Mouse (Mus musculus): ENCODE measurements around the gene Rab40c.

Rab40c gene

DNA sequence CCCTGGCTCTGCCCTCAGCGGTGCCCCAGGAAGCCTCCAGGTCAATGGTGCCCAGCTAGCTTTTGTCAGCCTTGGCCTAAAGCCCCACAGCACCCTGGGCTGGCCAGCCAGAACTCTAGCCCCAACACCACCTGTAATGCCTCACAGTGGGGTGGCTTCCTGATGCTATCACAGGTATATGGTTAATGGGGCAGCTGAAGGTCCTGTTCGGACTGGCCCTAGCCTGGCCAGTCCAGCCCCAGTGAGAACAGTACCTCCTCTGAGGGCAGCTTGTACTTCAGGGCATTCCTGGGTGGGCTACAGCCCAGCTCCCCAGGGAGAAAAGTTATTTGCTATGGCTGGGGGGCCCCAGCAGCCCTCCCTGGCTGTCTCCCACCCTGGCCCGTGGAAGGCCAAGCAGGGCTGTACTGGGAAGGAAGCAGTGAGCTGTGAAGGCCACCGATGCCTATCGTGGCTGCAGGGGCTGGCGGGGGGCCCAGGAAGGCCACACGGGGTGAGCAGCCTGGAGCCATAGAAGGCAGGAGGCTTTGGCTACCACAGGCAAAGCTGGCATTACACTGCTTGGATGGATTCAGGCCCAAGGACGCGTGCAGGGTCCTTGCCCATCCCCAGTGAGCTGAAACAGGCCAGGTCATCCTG is 26.1 kb upstream of the Rab40c start:
- DNase-seq = no peak

DNA sequence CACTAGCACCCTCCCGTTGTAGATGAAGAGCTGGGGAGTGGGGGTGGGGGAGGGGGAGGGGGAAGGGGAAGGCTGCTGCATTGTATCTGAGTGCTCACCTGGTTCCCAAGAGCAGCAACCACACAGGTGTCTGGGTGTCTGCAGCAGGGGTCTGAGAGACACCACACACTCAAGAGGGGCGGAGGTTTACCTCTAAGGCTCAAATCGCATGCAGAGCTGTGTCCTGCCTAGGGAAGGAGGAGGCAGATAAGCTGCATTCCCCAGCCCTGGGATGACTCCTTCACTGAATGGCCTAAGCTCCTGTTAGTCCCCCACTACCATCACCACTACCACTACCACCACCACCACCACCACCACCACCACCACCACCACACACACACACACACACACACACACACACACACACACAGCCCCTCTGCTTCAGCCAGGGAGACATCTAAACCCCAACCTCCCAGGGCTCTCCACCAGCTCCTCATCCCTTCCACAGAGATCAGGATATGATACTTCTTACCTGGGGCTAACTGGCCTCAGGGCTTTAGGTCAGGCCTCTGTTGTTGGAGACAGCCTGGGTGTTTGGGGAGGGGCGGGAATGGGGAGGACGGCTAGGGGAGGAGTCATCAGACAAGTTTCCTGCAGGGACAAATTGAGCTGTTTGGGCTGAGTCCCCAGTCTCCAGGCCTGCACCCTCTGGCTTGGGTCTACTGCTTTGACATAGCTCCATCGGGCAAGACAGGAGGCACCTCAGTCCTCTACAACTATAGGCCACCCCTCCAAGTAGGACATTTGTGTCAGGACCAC is 25.0 kb upstream of the Rab40c start, which contains the start of the genes Pigq and Nhlrc4:
Pigq (minus strand) TSS at position 571 of the 798 bp plus-strand sequence.
Nhlrc4 (minus strand) TSS at position 596 of the 798 bp plus-strand sequence.
- DNase-seq = no peak

DNA sequence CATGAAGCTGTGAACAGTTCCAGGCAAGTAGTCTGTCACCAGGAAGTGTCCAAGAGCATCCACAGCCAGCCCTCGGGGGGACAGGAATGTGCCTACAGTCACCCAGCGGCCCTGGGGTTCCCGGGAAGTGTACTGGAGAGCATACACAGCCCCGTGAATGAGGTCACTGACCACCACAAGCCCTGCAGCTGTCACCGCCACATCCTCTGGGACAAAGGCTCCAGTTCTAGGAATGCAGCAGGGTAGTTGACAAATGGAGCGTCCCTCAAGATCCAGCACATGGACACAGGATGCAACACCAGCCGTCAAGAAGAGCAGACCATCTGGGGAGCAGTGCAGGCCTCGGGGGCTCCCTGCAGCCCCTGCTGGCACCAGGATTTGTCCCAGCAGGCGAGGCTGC is 24.2 kb upstream of the Rab40c start:
- DNase-seq = no peak

DNA sequence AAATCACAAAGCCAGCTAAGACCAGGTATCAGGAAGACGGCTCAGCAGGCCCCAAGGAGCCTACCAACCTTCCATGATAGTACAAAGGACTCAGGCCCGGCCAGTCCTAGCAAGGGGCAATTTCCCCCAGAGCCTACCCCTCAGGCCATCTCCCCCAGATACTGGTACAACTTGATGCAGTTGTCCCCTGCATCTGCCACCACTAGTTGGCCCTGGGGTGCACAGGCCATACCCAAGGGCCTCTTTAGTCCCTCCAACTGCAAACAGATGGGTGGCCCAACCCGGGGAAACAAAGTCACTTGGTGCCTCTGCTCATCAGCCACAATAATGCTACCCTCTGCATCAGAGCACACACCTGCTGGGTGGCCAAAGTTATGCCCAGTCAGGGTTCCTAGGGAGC is 23.7 kb upstream of the Rab40c start:
- DNase-seq = no peak

DNA sequence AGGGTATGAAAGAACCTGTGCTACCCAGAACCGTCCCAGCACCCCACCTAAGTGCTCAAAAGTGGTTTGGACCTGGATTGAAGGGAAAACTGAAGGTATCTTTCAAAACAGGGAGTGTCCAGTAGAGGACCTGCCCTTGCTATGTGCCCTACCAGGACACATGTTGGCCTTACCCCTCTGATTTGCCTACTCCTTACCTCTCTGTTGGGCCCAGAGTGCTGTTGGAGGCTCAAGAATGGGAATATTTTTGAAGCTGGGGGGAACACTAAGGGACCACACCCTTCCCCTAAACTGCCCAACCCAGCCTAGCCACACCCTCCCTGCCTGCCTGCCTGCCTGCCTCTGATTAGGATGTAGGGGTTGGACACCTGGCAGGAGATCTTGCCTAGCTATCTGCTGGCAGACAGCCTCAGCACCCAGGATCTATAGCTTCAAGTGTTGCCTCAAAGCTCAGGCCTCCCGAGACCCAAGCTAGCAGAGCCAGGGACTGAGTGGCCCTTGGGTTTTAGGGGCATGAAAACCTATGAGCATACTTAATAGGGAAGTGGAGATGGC is 23.1 kb upstream of the Rab40c start:
- no peak for DNase-seq

- peak; percentile 79 for DNase-seq
Measured at GRCm38 (mm10) chr17:25941511-25942241, 22.1 kb upstream of the Rab40c start.

GRCm38 (mm10) chr17:25934526-25934925 is 15.0 kb upstream of the Rab40c start:
- no peak for DNase-seq

DNA sequence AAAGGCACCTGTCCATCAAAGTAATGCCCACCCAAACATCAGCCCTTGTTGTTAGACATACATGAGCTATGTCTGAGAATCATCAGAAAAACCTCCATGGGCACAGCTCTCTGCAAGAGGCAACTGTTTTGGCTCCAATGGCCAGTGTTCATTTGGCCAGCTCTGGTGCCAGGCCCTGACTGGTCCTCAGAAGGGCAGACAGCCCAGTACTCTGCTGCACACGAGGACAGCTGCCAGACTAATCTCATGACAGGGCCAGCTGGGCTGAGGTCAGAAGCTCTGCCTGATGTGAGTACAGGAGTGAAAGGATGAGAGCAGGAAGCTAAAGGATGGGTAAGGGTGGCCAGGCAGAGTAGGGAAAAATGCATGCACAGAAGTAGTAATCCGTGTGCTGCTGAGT is 5.8 kb upstream of the Rab40c start:
- DNase-seq = no peak

DNA sequence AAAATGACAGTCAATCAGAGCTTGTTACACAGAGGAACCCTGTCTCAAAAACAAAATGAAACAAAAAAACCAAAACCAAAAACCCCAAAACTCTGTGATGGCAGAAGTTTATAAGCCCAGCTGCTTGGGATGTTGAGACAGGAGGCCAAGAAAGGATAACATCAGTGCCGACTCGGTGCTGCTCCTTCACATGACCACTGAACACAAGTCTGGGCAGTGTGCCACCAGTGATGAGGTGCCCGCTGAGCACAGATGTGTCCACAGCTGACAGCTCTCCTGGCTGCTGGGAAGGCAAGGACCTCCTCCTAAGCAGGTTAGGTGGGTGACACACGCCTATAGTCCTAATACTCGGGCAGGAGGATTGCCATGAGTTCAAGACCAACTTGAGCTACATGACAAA is 2.6 kb upstream of the Rab40c start:
- DNase-seq = peak; percentile 26

DNA sequence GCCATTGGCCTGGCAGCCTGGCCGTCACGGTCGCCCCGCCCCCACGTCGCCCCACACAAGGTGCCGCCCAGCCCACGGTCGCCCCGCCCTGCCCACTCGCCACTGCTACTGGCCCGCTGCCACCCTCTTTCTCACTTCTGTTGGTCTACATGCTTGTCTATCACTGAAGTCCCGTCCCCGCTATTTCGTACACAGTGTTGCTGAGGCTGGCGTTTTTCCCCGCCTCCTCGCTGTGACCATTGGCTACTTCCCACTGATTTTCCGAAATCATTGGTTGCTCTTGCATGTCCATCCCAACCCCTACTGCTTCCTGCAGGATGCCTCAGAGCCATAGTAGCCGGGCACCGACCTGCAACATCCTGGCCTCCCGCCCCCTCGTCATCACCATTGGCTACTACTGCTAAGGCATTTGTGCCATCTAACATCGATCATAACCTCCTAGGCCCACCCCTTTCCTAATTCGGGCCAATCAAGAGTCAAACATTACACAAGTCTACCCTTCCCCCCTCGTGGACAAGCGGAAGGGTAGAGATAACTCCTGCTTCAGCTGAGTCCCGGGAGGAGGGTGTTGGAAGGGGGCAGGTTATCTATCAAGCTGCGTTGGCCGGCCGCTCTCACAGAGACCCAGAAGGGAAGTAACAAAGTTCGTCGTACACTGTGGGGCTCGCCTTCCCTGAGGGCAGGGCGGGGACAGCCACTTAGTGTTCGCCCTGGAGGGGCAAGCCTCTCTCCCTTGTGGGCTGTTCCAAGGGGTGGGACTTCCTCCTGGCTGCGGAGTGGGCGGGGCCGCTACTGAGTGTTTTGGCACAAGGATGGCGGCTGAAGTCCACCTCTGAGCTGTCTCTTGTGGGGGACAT is 487 bp upstream of the Rab40c start:
- DNase-seq = peak; percentile 100

- DNase-seq = no peak
Measured at GRCm38 (mm10) chr17:25918037-25918750, 1.3 kb downstream of the Rab40c start.

GRCm38 (mm10) chr17:25916931-25917647 is 2.4 kb downstream of the Rab40c start:
- no peak for DNase-seq

DNA sequence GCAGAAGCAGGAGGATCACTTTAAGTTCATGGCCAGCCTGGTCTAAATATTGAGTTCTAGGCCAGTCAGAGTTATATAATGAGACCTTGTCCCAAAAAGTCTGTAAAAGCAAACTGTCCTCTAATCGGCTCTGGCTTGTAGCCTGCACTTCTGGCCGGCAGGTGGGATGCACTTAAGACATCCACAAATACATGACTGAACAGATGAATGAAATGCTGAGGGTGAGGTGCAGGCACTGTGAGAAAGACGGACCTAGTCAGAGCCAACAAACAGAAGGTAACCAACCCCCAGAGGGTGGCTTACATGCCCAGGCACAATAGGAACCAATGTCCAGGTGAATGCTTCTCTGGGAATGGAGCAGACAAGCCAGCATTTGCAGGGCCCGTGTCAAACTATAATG is 5.2 kb downstream of the Rab40c start:
- no peak for DNase-seq

GRCm38 (mm10) chr17:25913877-25914275 is 5.7 kb downstream of the Rab40c start:
- DNase-seq = no peak

- peak; percentile 47 for DNase-seq
Measured at GRCm38 (mm10) chr17:25913186-25913876, 6.2 kb downstream of the Rab40c start.

DNA sequence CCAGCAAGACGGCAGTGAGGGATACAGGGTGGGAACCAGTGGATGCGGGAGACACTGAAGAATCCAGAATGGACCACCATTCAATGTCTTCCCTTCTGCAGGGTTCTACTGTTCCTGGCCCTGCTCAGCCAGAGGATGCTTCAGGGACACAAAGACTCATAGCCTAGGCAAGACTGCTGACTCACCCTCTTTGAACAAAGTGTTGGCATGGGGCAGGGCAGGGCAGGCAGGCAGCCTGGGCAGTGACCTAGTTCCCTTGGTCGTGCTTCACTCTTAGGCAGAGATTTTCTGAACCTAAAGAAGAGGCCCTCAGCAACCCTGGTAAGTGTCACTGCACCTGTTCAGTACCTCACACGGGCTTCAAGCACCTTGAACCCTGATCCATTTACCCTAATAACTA is 7.7 kb downstream of the Rab40c start:
- DNase-seq = no peak

GRCm38 (mm10) chr17:25907640-25908039 is 11.9 kb downstream of the Rab40c start:
- DNase-seq = no peak

DNA sequence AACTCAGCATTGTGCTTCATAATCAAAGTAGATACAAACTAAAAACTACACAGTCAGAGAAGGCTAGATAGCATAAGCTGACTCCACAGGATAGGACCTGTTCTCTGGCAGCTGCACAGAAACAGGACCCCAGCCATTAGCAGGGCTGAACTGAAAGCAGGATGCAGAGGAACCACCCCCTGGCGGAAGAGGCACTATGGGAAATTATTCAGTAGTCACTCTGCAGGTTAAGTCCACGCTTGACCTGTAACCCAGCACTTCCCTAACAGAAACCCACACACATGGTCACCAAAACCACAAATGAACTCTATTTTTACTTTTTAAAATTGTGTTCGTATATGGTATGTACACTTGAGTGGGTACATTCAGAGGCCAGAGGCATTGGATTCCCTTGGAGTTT is 16.5 kb downstream of the Rab40c start:
- no peak for DNase-seq

GRCm38 (mm10) chr17:25900193-25900592 is 19.3 kb downstream of the Rab40c start:
- no peak for DNase-seq

GRCm38 (mm10) chr17:25895891-25896290 is 23.6 kb downstream of the Rab40c start:
- DNase-seq = no peak

Data from right cerebral cortex, postnatal 14 days (tissue).